Mouse (Mus musculus) testis, adult 2 months (tissue): ENCODE measurements around the gene Smdt1. TPM values are rescaled to one million over a fixed set of nuclear protein-coding genes. Genes with fewer than 3 reads are reported as not detected.
A peak's percentile ranks its signal among the peaks of the same experiment; 100 is the strongest.

Experiments used
- H3K27ac ChIP-seq: fragments of 200-500 bp; 2 replicates; pipeline ENCODE4 v1.5.1; 2012; ENCODE audit warnings: low read depth, low read length; ENCODE audit not compliant: control insufficient read depth, insufficient read depth
- H3K27me3 ChIP-seq: fragments of 200-500 bp; 2 replicates; pipeline ENCODE4 v1.6.1; 2012; ENCODE audit warnings: mild to moderate bottlenecking, low read length, moderate library complexity; ENCODE audit not compliant: control insufficient read depth, insufficient read depth
- H3K36me3 ChIP-seq: fragments of 200-500 bp; 2 replicates; pipeline ENCODE4 v1.6.1; 2012; ENCODE audit warnings: mild to moderate bottlenecking, low read length; ENCODE audit not compliant: control insufficient read depth, insufficient read depth
- H3K4me1 ChIP-seq: fragments of 200-500 bp; 2 replicates; pipeline ENCODE4 v1.6.1; 2012; ENCODE audit warnings: low read length; ENCODE audit not compliant: control insufficient read depth, insufficient read depth
- H3K4me3 ChIP-seq: fragments of 200-500 bp; 2 replicates; pipeline ENCODE4 v1.5.1; 2012; ENCODE audit warnings: low read depth, mild to moderate bottlenecking, low read length, moderate library complexity, mixed read lengths; ENCODE audit not compliant: control insufficient read depth
- CTCF ChIP-seq: fragments of 200-500 bp; IDR thresholded peaks from 2 replicates; pipeline ENCODE4 v1.5.1; 2012; ENCODE audit warnings: low read depth, mild to moderate bottlenecking, inconsistent platforms, low read length, moderate library complexity; ENCODE audit not compliant: control insufficient read depth, insufficient read depth, insufficient replicate concordance
- POLR2A ChIP-seq: fragments of 200-500 bp; IDR thresholded peaks from 2 replicates; pipeline ENCODE4 v1.6.1; 2012; ENCODE audit warnings: low read depth, mild to moderate bottlenecking, inconsistent platforms, low read length, moderate library complexity; ENCODE audit not compliant: control insufficient read depth
- polyA plus RNA-seq: library from polyadenylated mRNA; depleted of rRNA; stranded (reverse); fragments of >200 nt; gene quantifications from 2 replicates; pipeline ENCODE4 v1.2.3, GENCODE M21; 2012; rRNA removed

Smdt1 gene
- 129 and 140 TPM in 2 replicates for polyA plus RNA-seq

GRCm38 (mm10) chr15:82338593-82339112, at the start of gene Smdt1, which contains the start of the genes Naga and Pheta2:
Smdt1 (plus strand) TSS chr15:82338959.
Naga (minus strand) TSS chr15:82338925.
Pheta2 (plus strand) TSS chr15:82338942.
- Histone ChIP-seq H3K27ac (peak within 1 kb of the TSS; percentile 83), H3K4me1 (peaks cover 39% of the 10 kb centered on the region)
- TF ChIP-seq POLR2A (peak; percentile 50), CTCF (no peak)

GRCm38 (mm10) chr15:82290252-82290651, 48.5 kb upstream of the Smdt1 start:
- Histone ChIP-seq H3K4me1 (peaks cover 7% of the 10 kb centered on the region), H3K27me3 (no peaks in the 10 kb centered on the region), H3K36me3 (no peaks in the 10 kb centered on the region), H3K27ac (no peak overlapping the region), H3K4me3 (no peak overlapping the region)
- TF ChIP-seq POLR2A (no peak), CTCF (no peak)

More at GRCm38 (mm10) chr15:82338593-82339112, at the start of gene Smdt1, which contains the start of the genes Naga and Pheta2:
- H3K4me3 ChIP-seq, result peak within 1 kb of the TSS; percentile 94
- H3K27me3 ChIP-seq, result peaks cover 9% of the 10 kb centered on the region
- H3K36me3 ChIP-seq, result no peaks in the 10 kb centered on the region

GRCm38 (mm10) chr15:82292851-82293250, 45.9 kb upstream of the Smdt1 start:
- TF ChIP-seq CTCF (no peak), POLR2A (no peak)

GRCm38 (mm10) chr15:82293271-82293711, 45.5 kb upstream of the Smdt1 start:
- no peaks in the 10 kb centered on the region for H3K36me3 ChIP-seq
- H3K4me1 ChIP-seq, result peaks cover 3% of the 10 kb centered on the region; the same call in 1 of the 2 replicates
- TF ChIP-seq CTCF (no peak), POLR2A (no peak)
- no peak overlapping the region for H3K4me3 ChIP-seq
- H3K27ac ChIP-seq, result no peak overlapping the region
- no peaks in the 10 kb centered on the region for H3K27me3 ChIP-seq

More at GRCm38 (mm10) chr15:82292851-82293250, 45.9 kb upstream of the Smdt1 start:
- no peak overlapping the region for H3K27ac ChIP-seq
- no peak overlapping the region for H3K4me3 ChIP-seq
- no peaks in the 10 kb centered on the region for H3K36me3 ChIP-seq
- peaks cover 3% of the 10 kb centered on the region; the same call in 1 of the 2 replicates for H3K4me1 ChIP-seq
- no peaks in the 10 kb centered on the region for H3K27me3 ChIP-seq

GRCm38 (mm10) chr15:82294059-82294458, 44.7 kb upstream of the Smdt1 start:
- TF ChIP-seq POLR2A (no peak), CTCF (no peak)
- Histone ChIP-seq H3K4me3 (no peak overlapping the region), H3K36me3 (no peaks in the 10 kb centered on the region), H3K27ac (no peak overlapping the region), H3K27me3 (no peaks in the 10 kb centered on the region), H3K4me1 (peaks cover 3% of the 10 kb centered on the region; the same call in 1 of the 2 replicates)

GRCm38 (mm10) chr15:82298764-82299561, 39.8 kb upstream of the Smdt1 start, which contains the start of gene Wbp2nl:
Wbp2nl (plus strand) TSS chr15:82298954.
- no peaks in the 10 kb centered on the region for H3K27me3 ChIP-seq
- H3K36me3 ChIP-seq, result no peaks in the 10 kb centered on the region
- peak within 1 kb of the TSS; percentile 96 for H3K4me3 ChIP-seq
- peak within 1 kb of the TSS; percentile 63 for H3K27ac ChIP-seq
- TF ChIP-seq CTCF (no peak), POLR2A (peak; percentile 33)
- H3K4me1 ChIP-seq, result peaks cover 2% of the 10 kb centered on the region; the same call in 1 of the 2 replicates

- H3K36me3 ChIP-seq, result no peaks in the 10 kb centered on the region
Measured at GRCm38 (mm10) chr15:82307107-82307506, 31.7 kb upstream of the Smdt1 start.

GRCm38 (mm10) chr15:82308416-82308815, 30.3 kb upstream of the Smdt1 start:
- no peak for TF ChIP-seq POLR2A
- TF ChIP-seq CTCF, result no peak
- H3K4me3 ChIP-seq, result no peak overlapping the region
- no peak overlapping the region for H3K27ac ChIP-seq
- H3K36me3 ChIP-seq, result no peaks in the 10 kb centered on the region
- H3K4me1 ChIP-seq, result no peaks in the 10 kb centered on the region
- no peaks in the 10 kb centered on the region for H3K27me3 ChIP-seq

More at GRCm38 (mm10) chr15:82307107-82307506, 31.7 kb upstream of the Smdt1 start:
- Histone ChIP-seq H3K4me3 (no peak overlapping the region), H3K27ac (no peak overlapping the region), H3K27me3 (no peaks in the 10 kb centered on the region), H3K4me1 (no peaks in the 10 kb centered on the region)
- TF ChIP-seq CTCF (no peak), POLR2A (no peak)
